Mouse (Mus musculus) megakaryocyte, embryonic 14.5 days (primary cell): ENCODE results near the gene Uqcc1.

Experiments used
- FLI1 ChIP-seq: IDR thresholded peaks from 2 replicates; pipeline ENCODE4 v1.6.1; 2012; ENCODE audit warnings: low read length, inconsistent platforms, mixed read lengths
- GATA1 ChIP-seq: IDR thresholded peaks from 3 replicates; pipeline ENCODE4 v1.6.1; 2012; ENCODE audit warnings: mixed read lengths, low read length, inconsistent platforms, borderline replicate concordance

DNA sequence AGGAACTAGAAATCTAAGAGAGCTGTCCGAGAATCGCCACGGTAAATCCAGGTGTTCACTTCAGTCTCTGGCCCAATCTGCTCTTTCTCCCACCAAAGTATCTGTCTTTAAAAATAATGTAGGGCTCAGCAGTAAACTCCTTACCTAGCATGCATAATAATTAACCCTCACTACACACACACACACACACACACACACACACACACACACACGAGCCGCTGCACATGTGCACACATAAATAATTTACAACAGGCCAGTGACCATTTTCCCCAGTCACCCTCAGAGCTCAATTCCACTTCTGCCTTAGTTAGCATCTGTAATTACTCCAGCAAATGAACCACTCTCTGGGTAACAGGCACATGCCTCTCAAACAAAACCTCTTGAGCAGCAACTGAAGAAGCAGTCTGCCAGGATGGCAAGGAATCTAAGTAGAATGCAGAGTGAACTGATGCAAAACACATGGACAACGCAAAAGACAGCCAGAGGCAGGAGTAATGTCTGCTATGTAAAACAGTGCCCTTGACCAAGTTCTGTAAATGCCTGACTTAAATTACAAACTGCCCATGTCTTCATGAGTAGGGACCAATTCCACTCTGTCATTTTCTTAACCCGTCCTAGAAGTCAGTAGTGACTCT, 1.3 kb downstream of the Uqcc1 start:
- TF ChIP-seq GATA1 (no peak), FLI1 (no peak)
